Mouse (Mus musculus) gastrocnemius, adult 8-10 months (tissue): ENCODE measurements around the gene Rtp2. TPM values are rescaled to one million over a fixed set of nuclear protein-coding genes. Genes with fewer than 3 reads are reported as not detected.

Experiments
- DNase-seq, 2 experiments: peaks; one replicate each; pipeline ENCODE4 v3.0.0; 2022; ENCODE audit warnings: low spot score in 2 of 2
- total RNA-seq, 4 experiments: library from RNA; stranded (reverse); gene quantifications; 2 replicates each; pipeline ENCODE4 v1.2.4; 2022

The Rtp2 gene
- total RNA-seq, result not detected

DNA sequence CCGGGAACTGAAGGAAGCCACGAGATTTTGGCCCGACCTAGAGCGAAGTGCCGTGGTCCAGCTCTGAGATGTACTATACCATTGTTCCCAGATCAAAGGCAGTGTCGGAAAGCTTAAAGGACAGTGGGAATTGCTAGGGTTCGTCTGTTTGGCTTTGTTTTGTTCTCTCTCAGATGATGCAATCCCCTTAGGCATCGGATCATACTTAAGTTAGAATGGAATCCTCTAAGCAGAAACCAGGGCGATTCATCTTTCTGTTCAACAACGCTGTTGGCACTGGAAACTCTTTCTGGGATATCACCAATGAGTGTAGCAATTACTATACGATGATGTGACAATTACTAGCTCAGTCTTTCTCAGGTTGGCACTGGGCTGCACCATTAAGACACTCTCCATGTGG is at the start of gene Rtp2:
Rtp2 (minus strand) TSS at position 101 of the 400 bp plus-strand sequence.
- no peak for DNase-seq

DNA sequence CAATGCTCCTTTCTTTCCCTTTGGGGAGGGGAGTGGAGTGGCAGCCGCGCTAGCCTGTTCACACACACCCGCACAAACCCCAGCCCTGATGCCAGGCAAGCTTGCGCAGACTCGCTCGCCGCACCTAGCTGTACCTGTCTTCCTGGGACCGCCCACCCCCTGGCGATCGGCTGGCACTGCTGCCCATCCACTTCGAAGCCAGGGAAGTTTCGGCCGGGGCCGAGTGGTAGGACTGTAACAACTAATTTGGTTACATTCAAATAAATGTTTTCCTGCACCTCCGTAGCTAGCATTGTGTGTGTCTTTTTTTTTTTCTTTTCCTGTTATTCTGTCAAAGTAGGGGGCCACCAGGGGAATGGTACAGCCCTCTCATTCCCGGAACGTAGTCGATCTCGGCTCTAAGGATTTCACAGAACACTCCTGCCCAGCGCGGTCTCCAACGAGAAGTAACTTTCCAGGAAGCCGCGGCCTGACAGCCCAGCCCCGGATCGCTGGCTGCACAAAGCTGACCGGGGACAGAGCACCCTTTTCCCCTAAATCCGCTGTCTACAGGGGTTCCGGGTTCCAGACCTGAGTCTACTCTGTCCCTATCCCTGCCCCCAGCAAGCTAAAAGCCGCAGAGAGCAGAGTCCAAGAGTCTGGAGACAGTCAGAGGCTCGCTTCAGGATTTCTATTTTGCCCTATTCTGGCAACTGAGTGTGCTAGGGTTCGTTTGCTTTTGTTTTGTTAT is 49.0 kb upstream of the Rtp2 start:
- no peak for DNase-seq

GRCm38 (mm10) chr16:23980201-23980870 is 48.1 kb upstream of the Rtp2 start:
- no peak for DNase-seq

DNA sequence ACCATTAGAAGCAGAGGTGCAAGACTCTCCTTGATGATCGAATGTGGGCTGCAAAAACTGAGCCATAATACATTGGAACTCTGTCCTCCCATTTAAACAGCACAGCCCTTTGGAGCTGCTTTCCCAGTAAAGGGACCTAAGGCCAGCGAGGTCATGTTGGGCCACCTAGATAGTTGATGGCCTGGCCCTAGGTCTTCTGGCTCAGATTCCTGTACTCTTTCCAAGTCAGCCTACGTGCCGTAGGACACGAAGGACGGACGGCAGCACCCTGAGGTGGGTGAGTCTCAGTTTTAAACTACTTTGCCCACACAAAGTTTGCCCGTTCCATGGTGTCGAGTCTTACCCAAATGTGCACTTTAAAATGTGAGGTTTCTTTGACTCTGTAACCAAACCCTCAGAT is 47.3 kb upstream of the Rtp2 start:
- peak; percentile 71 to 76 for DNase-seq

DNA sequence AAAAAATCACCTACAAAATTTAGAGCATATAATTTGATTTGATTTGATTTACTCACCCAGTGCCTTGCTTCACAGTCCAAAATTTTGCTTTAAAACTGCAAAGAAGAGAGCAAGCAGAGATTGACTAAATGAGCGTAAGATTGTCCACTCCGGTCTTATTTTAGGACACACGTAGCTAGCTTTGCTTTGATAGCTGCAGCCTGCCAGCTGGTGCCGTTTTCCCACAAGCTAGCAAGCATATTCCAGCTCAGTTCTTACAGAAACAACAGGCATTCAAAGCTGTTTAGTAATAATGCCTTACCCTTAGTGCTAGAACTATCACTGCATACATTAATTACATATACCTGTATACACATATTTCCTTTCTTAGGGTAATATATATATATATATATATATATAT is 46.3 kb upstream of the Rtp2 start:
- no peak for DNase-seq

GRCm38 (mm10) chr16:23977732-23978131 is 45.5 kb upstream of the Rtp2 start:
- no peak for DNase-seq

- DNase-seq, result no peak
These were observed 44.0 kb upstream of the Rtp2 start for GRCm38 (mm10) chr16:23976196-23976595.

DNA sequence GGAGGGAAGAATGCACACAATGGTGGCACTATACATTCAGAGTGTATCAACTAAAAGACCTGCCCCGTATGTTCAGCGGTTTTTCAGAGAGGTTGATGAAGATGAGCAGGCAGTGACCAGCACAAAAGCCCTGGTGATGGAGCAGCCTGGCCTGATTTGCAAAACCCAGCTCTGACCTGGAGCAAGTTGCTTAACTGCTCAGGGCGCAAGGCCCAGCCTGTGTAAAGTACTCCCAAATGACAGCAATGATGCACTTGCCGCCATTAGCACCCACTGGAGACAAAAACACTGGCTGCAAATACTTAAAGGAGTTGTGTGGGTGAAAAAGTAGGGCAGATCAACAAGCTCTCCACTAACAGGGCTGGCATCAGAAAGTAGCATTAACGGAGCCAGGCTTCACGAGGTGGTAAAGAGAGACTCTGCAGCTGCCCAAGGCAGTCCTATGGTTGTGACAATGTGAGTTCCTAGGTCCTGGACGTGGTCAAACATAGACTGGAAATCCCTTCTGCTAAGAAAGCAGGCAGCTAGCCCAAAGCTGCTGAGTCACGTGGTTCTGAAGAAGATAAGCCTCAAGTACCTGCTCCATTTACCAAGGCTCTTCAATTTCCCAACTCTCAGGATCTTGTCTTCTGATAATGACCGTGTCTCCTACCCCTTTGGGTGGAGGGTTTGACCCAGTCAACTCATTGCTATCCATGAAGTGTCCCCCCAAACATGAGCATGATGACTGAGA is 41.6 kb upstream of the Rtp2 start:
- no peak for DNase-seq

GRCm38 (mm10) chr16:23972901-23973300 is 40.7 kb upstream of the Rtp2 start:
- DNase-seq, result no peak

DNA sequence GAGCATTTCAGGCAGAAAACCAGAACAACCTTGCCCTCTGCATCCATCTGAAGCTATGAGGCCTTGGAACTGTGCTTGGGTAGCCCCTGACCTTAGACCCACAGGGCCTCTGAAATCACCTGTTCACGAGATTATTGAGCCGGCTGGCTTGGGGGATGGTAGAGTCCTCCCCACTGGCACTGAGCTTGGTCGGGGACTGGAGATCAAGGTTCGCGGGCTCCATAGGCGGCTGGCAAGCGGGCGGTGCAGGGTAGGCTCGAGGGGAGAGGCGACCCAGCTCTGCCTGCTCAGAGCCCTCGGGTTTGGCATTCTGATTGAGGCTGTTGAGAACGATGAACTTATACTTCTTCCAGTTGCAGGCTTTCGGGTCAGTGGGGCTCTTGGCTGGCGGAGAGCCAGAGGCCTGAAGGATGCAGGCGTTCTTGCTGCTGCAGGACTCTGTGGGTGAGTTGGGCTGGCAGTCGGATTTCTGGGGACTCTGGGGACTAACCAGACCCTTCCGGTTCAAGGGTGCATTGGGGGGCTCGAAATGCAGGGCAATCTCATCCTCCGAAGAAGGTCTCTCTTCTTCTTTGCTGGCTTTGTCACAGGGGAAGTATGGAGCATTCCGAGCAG is 40.0 kb upstream of the Rtp2 start:
- no peak for DNase-seq

GRCm38 (mm10) chr16:23969919-23970318 is 37.7 kb upstream of the Rtp2 start:
- no peak for DNase-seq

DNA sequence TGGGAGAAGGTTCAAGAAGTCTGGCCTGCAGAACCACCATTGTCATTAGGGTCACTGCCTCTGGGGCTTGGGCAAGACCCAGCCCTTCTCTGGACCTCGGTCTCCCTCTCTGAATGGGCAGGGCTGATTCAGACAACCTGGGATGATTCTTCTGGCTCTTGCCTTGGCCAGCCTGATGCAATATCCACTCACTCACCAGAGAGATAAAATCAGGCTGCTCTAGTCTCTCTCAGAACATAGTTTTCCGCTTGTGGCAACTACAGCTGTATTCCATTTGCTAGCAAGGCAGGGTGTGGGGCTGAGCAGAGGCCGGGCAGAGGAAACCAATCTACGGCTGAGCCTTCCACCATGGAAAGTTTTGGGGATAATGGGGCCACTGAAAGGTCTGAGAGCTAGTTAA is 36.7 kb upstream of the Rtp2 start:
- no peak for DNase-seq

- no peak for DNase-seq
These were observed 35.1 kb upstream of the Rtp2 start for GRCm38 (mm10) chr16:23967301-23967700.

DNA sequence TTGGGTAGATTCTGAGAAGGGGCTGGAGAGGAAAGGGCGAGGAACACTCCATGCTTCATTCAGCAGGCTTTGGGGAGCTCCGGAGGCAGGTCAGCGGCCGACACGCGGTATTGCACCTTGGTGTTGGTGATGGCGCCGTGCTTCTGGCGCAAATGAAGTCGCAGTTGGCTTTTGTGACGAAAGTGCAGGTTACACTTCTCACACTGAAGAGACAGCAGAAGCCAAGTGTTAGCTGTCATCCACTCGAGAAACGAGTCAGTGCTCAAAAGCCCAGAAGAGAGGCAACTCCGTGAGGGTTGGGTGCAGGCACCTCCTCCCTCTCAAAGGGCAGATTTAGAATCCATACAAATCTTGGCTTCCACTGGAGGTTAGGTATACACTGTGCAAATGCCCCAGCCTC is 33.9 kb upstream of the Rtp2 start:
- DNase-seq, result no peak

- no peak for DNase-seq
These were observed 32.6 kb upstream of the Rtp2 start for GRCm38 (mm10) chr16:23964706-23965367.

GRCm38 (mm10) chr16:23963896-23964668 is 31.9 kb upstream of the Rtp2 start:
- DNase-seq, result peak in 1 of 2 experiments; percentile 58

DNA sequence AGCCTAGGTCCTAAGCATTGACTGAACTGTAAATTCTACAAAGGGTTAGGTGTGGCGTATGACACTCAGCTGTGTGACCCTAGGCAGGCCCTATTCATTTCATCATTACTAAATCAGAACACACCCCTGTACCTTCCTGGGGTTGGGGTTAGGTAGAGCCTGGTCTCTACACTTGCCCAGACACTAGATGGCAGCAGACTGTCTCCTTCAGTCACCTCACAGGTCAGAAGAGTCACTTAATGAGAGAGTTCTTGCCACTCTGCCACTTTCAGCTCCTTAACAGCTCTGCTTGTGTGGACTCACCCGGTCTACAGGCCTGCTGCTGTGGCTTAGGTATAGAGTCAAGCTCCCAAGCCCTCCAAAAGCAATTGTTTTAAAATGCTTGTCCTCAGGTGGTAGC is 30.2 kb upstream of the Rtp2 start:
- DNase-seq, result no peak

GRCm38 (mm10) chr16:23958938-23959337 is 26.7 kb upstream of the Rtp2 start:
- no peak for DNase-seq

DNA sequence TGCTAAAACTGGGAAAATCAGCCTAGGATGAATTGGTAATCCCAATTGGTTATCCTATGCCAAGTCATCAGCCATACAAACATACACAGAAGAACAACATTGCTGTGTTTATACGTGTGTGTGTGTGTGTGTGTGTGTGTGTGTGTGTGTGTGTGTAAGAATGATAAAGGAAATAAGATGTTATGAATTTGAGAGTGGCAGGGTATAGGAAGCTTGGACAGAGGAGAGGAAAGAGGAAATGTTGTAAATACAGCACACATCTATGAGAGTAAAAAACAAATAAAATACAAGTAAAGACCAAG is 21.7 kb upstream of the Rtp2 start:
- no peak for DNase-seq

DNA sequence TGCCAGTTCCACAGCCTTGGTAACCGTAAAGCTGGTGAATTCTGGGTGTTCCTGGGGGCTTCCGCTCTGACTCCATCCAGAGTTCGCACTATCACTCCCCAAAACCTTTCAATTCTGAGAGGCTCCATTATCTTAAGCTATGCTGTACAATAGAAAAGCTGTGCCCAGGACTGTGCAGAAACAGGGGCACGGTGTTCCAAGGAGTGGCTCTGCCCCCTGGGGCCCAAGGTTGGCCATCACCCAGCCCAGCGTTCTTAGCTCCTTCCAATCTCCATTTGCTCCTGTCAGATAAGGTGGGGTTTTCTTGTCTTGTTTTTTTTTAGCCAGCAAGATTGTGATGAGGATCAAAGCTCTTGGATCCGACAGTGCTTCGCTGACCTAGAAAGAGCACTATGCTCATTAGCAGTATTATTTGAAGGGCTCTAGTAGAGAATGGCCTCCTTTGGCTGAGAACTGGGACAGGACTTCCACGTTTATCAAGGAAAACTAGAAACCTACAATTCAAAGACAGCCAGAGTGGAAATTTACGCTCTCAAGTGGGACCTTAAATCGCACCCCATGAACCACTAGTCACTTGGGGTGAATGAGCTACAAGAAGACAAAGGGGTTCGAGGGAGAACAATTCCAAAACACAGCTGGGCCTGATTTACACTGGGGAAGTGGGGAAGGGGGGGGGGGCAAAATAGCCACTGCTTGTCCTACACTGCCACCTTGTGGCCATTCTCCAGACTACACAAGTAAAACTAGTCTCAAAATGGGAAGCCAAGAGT is 21.2 kb upstream of the Rtp2 start:
- DNase-seq, result no peak
